Mouse (Mus musculus) layer of hippocampus, adult 18-20 months (tissue): Measurements from ENCODE around the gene Erc1. TPM values are rescaled to one million over a fixed set of nuclear protein-coding genes. Genes with fewer than 3 reads are reported as not detected.
"Not testable (repeated sequence)": the region's sequence is repeated elsewhere in the genome, so short reads cannot be mapped to it uniquely, and the experiment has no call there.

ENCODE experiments used
- DNase-seq, 2 experiments: peaks; one replicate each; pipeline ENCODE4 v3.0.0; 2022; ENCODE audit warnings: low spot score in 2 of 2
- total RNA-seq, 2 experiments: library from RNA; stranded (reverse); gene quantifications; 2 replicates each; pipeline ENCODE4 v1.2.3; 2021

The Erc1 gene
- total RNA-seq, 2 experiments from 2014 or later, result 48.0 to 48.7 TPM

DNA sequence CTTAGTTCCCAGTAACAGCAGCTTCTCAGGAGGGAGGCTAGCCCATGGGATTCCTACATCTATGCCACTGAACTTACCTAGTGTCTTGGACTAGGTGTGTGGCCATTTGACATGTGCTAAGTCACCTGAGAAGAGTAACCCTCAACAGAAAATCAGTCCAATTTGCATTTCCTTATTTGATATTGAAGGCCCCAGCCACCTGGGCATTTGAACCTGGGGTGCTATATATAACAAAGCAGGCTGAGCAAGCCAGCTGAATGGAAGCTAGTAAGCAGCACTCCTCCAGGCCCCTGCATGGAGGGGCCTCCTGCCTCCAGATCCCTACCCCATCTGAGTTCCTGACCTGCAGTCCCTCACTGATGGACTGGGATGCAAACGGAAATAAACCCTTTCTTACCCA, 135.5 kb downstream of the Erc1 start:
- no peak for DNase-seq

- no peak for DNase-seq
Observed at GRCm38 (mm10) chr6:119711649-119712305, 136.2 kb downstream of the Erc1 start.

GRCm38 (mm10) chr6:119709552-119709951, 138.4 kb downstream of the Erc1 start:
- no peak for DNase-seq

DNA sequence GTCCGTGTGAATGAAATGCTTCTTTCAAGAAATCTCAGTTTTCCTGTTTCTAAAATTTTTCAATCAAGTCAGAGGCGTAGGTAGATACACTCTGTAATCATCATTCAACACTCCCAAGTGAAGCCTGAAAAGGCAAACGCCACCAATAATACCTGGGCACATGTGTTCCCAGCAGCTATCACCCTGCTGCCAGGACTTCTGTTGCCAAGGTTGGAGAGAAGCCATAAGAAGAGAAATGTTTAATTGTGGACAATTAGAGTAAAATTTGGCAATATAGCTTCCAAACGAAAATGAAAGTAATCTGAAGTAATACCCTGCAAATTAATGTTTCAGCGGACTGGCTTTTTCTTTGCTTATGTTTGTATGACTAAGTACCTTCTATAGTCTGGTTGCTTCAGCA, 140.1 kb downstream of the Erc1 start:
- DNase-seq, result no peak

DNA sequence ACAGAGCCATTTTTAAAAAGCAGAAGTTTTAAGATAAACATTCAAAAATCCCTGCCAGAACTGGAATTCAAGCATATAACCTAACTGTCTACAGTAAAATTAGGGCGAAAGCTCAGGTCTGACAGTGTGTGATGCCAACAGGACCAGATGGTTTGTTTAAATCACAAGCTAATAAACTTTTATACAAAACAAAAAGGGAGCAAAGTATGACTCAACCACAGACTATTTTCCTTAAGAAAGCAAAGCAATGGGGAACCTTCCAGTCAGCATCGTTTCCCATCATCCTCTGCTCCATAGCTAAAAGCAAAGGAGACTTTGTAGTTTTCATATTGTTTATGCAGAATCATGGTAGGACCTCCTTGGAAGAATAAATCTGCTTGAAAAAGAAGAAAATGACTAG, 143.1 kb downstream of the Erc1 start:
- no peak for DNase-seq

DNA sequence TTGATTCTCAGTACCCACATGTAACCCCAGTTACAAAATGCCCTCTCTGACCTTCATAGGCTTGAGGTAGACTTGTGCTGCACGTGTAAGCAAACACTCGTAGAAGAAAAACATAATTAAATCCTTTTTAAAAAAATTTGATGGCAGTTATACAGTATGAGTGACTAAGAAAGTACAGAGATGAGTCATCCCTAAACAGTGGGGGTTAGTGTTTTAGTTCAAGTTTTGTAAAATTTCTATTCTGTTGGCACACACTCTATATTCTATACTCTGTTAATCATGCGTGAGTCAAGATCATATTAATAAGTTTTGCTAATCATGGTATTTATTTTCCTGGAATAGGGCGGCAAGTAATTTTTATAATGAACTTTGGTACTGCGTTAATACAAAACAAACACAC, 155.2 kb downstream of the Erc1 start:
- DNase-seq, result no peak

DNA sequence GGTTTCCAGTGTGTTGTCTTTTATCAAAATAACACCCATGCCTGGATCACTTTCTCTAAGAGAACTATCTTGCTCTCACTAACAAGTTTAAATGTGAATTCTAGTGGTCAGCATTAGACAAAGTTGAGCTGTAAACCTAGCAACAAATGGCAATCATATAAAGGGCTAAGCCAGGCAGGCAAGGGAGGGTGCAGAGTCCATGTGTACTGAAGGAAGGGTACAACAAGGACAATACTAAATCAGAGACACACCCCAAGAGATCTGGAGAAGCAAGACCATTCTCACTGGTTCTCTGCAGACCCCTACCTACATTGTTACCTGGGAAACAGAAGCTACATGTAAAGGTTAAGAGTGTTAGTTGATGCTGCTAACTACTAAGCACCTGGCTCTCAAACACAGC, 161.5 kb downstream of the Erc1 start:
- DNase-seq, result no peak

DNA sequence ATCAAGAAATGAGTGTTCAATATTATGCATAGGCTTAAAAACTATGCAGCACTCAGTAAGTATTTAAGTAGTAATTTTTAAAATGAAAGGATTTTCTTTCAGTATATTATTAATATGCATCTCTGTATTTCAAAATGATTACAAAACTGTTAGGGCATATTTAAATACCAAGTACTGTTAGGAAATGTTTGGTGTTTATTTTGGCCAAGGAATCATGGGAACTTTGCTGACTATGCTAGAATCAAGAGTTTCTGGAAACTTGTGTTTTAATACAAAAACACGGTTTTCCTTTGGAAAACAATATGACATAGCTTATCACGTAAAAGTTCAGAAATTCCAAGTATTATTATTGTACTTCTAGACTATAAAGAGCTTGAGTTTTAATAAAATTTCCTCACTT, 167.2 kb downstream of the Erc1 start:
- DNase-seq, result no peak

GRCm38 (mm10) chr6:119674811-119675209, 173.2 kb downstream of the Erc1 start:
- no peak for DNase-seq

- DNase-seq, result no peak
Observed at GRCm38 (mm10) chr6:119674201-119674810, 173.7 kb downstream of the Erc1 start.

DNA sequence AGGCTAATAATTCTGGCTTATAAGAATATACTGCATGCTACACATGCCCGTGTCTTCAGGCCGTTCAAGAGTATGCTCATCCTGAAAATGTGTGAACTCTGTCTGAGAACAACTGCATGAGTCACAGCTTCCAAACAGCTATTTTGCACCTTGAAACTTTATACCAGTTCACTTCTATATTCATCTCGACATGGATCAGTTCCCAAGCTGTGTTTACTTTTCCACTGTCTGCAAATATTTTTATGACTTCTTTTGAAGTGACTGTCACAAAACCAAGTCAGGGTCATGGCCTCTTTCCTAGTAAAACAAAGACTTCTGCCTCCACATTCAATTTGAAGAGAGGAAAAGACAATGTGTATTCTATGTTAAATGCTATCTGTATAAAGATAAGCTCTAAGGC, 178.2 kb downstream of the Erc1 start:
- no peak for DNase-seq

DNA sequence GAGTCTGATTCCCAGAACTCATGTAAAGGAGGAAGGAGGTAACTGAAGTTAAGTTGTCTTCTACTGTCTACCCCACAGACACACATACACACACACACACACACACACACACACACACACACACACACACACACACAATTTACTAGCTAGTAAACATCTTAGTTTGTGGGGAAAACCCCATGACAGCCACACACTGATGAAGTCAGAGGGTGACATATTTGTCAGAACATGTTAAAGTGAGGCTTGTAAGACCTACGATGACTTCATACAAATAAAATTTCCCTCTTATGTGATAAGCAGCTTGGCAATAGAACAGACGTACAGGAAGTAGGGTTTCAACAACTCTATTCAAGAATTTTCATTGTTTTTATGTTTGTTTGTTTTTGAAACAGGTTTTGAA, 185.0 kb downstream of the Erc1 start:
- DNase-seq, result no peak

- DNase-seq, result no peak
Observed at GRCm38 (mm10) chr6:119661081-119661493, 186.9 kb downstream of the Erc1 start.

DNA sequence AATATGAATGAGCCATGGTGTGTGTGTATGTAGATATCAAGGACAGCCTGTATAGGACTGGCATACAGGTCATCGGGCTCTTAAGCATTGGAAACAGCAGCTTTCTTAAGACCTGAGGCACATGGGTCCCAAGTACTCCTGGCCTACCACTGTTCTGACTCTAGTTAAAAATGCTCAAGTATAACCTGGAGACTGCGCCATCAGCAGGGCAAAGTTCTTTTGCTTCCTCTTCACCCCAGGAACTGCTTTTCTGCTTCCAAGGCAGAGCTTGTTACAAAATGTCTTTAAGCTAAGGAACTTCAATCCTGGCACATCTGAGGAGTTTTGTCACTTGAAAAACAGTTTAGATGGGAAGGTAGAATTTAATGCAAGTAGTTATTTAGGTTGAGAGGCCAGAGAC, 189.5 kb downstream of the Erc1 start:
- DNase-seq, result no peak

DNA sequence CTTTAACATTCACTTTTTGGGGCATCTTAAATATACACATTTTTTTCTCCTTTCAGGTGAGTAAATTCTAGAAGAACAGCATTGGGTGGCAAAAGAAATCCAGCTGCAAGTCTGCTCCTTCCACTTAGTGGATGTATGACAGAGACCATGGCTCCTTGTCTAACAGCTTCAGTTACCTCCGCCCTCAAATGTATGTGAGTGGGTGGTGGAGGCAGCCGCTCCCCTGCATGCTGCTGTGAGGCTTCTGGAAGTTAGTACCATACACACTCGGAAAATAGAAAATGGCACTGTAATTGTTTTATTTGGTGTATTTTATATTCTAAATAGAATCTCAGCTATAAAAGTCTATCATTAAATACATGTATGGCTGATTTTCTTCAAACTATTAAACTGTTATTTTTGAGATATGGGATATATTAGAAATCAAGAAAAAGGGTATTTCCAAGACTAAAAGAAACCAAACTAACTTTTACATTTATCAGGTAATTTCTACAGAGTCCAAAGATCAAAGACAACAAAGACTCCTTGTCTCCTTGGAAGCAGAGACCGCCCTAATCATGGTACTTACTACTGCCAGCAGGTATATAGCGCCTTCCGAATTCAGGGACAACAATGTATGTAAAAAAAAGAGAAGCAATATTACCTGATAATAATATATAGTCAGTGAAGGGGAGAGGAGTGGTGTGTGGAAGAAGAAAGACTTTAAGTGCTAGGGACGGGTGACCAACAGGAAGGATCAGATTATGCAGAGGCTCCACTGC, 190.4 kb downstream of the Erc1 start:
- no peak for DNase-seq

GRCm38 (mm10) chr6:119654777-119655176, 193.2 kb downstream of the Erc1 start:
- DNase-seq, result not testable (repeated sequence)

DNA sequence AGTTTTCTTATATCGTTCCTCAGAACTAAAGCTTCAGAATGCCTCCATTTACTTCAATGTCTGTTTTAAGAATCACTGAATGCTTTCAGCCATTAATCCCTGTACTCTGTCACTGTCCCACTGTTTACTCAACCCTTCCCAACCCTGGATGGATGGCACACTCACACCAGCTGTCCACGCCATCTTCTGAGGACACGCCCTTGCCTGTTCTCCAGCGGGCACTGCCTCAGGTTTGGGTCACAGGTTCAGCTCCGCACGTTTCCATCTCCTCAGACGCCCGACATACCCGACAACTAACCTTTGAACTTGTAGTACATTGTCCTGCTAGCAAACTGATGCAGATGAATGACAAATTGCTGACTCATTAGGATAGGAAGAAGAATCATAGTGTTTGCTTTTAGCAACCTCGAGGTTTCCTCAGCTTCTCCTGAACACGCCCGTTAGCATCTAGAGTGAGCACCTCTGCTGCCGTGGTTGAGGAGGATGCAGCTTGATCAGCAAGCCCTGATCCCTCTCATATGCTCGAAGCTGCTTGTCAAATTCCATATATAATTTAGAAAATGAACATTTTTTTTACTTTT, 204.0 kb downstream of the Erc1 start:
- DNase-seq, result no peak

DNA sequence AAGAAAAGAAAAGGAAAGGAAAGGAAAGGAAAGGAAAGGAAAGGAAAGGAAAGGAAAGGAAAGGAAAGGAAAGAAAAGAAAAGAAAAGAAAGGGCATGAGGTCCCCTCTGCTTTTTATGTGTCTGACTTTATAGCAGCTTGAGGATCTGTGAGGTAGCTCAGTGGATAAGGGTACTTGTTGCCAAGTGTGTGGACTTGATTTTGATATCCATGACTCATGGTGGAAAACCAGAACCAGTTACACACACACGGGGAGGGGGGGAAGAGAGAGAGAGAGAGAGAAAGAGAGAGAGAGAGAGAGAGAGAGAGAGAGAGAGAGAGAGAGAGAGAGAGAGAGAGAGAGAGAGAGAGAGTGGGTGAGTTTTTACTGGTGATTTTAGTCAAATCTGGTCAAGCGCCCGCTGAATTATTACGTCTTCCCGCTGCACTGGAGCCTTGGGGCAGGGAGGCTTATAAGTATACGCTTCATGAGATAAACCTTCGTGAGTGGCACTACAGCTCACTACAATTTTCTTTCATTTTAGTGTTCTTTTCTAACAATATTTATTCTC, 204.7 kb downstream of the Erc1 start:
- DNase-seq, result no peak

DNA sequence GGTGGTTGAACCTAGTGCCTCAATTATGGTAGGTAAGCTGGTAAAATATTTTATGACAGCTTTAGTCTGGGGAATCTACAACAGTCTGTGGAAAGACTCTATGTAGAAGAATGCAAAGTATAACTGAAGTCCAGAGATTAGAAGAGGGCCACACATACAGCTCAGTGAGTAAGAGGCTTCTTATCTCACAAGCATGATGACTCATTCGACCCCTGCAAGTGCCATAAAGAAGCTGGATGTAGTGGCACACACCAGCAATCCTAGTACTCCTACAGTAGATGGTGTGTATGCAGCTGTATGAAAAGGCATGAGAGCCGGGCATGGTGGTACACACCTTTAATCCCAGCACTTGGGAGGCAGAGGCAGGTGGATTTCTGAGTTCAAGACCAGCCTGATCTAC, 205.2 kb downstream of the Erc1 start:
- no peak for DNase-seq

- no peak for DNase-seq
Observed at GRCm38 (mm10) chr6:119635629-119636028, 212.3 kb downstream of the Erc1 start.

DNA sequence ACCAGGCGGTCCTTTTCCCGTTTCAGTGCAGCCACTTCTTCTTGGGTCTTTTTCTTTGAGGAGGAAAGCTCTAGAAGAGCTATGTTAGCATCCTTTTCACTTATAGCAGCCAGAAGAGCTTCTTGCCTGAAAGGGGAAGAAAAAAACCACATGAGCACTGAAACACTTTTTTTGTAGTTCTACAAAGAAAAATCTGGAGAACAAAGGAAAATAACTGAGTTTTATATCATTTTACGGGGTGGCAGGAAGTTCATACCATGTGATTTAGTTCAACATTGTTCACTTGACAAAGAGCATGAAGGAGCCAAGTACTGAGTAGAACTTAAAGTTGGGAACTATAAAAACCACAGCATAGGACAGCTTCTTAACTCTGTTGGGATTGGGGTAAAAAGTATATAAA, 217.3 kb downstream of the Erc1 start:
- no peak for DNase-seq

- no peak for DNase-seq
Observed at GRCm38 (mm10) chr6:119601379-119601778, 246.6 kb downstream of the Erc1 start.
